Mouse (Mus musculus) cerebellum, postnatal 25 days (tissue): ENCODE measurements around the gene Galk1.
A peak's percentile ranks its signal among the peaks of the same experiment; 100 is the strongest.

Experiments
- DNase-seq, 2 experiments: peaks; one replicate each; pipeline ENCODE4 v3.0.0; 2021; ENCODE audit warnings: mixed read lengths in 2 of 2

Galk1 gene

DNA sequence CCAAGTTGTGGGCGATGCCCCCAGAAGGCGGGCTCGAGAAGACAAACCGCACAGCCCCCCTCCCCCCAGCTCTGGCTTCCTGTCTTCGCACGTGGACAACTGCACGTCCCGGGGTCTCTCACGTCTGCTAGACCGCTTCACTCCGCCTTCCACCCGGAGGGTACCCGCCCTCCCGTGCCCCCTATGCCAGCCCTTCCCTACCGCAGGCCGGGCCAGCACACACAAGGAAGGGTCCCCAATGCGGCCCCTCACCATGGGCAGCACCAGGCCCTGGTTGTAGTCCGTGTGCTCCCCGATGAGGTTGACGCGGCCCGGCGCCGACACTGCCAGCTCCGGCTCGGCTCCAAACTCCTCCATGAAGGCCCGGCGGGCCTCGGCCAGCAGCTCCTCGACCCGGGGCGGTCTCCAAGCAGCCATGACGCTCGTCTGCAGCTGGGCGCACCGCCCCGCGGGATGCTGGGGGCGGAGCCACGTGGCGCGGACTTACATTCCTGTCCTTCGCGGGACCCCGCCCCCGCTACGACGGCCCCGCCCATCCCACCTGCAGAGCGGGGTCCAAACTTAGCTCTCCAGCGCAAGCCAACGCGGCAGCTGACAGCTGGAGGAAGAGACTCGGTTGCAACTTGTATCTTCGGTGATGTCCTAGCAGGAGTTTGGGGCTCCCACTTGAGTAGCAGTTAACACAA lies at the start of gene Galk1:
Galk1 (minus strand) TSS at position 458 of the 686 bp plus-strand sequence.
- DNase-seq = peak; percentile 62 to 82

DNA sequence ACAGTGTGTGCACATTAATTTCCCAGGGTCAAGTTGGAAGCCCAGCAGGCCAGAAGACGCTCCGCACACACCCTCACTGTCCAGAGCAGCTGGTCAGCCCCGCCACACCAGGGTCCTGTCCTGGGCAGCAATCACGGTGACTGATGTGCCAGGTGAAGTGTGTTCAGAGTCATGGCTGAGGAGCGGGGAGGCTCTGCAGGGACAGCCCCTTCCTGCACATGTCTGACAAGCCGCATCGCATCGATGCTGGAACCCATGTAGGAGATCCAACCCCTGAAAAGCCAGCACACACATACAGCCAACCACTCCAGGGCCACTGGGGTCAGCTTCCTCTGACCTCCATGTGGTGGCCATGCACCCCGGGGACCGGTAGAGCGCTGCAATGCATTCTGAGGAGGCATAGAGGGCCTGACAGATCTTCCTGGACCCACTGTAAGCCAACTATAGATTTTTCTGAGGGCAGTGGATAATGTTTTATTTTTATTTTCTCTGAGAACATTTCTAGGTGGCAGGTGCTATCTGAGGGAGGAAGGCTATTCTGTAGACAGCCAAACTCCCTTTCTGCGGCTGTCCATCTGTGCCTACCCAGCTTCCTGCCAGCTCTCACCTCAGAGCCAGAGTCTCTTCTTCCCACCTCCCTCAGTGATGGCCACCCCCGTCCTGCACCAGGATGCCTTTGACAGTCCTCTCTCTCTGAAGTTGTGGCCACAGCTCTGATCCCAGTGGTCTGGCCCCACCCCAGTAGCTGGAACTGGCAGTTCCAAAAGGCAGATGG lies 49.3 kb upstream of the Galk1 start:
- DNase-seq = peak; percentile 86 to 87

DNA sequence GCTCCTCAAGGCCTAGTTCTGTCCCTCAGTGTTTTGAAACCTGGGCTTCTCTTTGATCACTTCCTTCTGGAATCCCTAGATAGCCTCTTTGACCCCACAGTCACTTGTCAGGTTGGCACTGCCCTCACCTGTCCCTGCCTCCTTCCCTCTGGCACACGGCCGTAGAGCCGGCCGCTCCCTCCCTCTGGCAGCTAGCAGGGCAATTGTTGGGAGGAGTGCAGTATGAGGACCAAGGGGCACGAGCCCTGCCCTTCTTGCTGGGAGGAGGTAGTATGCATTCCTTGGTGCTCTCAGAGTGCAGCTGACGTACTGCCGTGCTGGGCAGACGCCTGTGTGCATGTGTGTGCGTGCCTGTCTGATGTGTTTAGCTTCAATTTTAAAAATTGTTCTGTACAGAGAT lies 48.1 kb upstream of the Galk1 start:
- peak; percentile 70 to 73 for DNase-seq

DNA sequence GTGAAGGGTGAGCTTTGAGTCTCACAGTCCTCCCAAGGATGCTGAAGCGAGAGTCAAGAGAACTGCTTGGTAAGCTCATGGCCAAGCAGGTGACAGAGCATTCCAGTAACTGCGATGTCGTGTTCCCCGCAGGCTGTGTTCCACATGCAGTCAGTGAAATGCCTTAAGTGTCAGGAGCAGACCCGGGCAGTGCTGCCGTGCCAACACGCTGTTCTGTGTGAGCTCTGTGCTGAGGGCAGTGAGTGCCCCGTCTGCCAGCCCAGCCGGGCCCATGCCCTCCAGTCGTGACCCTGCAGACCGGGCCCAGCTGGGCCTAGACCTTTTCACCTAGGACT lies 47.1 kb upstream of the Galk1 start:
- DNase-seq = peak; percentile 54 to 56

DNA sequence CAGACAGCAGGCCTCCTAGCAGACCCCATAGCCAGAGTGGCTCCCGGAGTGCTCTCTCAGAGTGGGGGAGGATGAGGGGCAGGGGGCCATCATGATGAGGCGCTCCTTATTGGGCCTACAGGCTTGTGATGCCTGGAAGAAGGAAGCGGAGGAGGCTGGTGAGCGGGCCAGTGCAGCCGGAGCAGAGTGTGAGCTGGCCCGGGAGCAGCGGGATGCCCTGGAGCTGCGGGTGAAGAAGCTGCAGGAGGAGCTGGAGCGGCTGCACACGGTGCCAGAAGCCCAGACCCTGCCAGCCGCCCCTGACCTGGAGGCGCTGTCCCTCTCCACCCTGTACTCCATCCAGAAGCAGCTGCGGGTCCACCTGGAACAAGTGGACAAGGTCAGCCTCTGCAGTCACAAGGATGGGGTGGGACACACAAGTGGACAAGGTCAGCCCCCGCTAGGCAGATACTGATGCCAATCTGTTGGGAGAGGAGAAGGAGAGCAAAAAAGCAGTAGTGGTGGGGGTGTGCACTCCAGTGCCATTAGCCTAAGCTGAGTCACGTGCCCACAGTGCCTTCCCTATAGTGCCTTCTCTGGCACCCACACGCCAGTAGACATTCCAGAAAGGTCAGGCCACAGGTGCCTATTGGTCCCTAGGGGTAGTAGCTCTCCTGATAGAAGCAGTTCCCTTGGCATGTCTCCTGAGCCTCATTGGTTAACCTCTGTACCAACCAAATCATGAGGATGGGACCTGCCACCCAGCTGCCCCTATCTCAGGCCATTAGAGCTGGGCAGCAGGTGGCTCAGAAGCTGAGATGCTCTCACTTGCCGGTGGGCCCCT lies 46.6 kb upstream of the Galk1 start:
- peak; percentile 54 to 59 for DNase-seq

- DNase-seq = peak in 1 of 2 experiments; percentile 62
Observed at GRCm38 (mm10) chr11:116058022-116058614, 45.6 kb upstream of the Galk1 start.

GRCm38 (mm10) chr11:116057237-116057881 lies 44.8 kb upstream of the Galk1 start:
- no peak for DNase-seq

DNA sequence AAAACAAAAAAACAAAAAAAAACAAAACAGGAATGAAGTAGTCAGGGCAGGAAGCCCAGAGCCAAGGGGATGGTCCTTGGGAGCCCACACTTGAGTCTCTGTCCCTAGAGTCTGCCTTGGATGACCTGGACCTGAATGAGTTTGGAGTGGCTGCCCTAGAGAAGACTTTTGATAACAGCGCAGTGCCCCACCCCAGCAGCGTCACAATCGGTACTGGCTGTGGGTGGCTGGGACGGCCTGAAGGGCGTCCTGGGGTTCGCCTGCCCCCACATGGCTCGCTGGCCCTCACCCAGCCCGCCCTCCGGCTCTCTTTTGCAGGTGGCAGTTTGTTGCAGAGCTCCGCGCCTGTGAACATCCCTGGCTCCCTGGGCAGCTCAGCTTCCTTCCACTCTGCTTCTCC lies 43.4 kb upstream of the Galk1 start:
- no peak for DNase-seq

- no peak for DNase-seq
Observed at GRCm38 (mm10) chr11:116053510-116054229, 41.2 kb upstream of the Galk1 start.

DNA sequence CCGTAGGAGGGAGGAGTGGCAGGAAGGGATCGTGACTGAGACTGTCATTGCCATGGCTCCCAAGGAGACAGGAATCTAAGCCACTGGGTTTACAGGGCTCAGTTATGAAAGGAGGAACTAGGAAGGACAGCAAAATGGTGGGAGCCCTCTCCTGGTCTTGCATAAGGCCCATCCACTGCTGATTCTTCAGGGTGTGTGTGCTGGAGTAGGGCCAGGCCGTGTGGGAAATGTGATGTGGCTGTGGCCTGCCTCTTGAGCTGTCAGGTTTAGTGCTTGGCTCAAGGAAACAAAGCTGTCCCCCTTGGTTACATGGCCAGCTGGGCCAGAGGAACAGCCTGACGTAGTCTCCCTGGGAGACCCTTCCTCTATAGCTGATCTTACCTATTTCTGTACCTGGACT lies 37.7 kb upstream of the Galk1 start:
- no peak for DNase-seq

- DNase-seq = no peak
Observed at GRCm38 (mm10) chr11:116049610-116050009, 37.1 kb upstream of the Galk1 start.

- no peak for DNase-seq
Observed at GRCm38 (mm10) chr11:116045173-116045572, 32.7 kb upstream of the Galk1 start.

- no peak for DNase-seq
Observed at GRCm38 (mm10) chr11:116043286-116043685, 30.8 kb upstream of the Galk1 start.

- no peak for DNase-seq
Observed at GRCm38 (mm10) chr11:116042372-116043138, 30.0 kb upstream of the Galk1 start.

DNA sequence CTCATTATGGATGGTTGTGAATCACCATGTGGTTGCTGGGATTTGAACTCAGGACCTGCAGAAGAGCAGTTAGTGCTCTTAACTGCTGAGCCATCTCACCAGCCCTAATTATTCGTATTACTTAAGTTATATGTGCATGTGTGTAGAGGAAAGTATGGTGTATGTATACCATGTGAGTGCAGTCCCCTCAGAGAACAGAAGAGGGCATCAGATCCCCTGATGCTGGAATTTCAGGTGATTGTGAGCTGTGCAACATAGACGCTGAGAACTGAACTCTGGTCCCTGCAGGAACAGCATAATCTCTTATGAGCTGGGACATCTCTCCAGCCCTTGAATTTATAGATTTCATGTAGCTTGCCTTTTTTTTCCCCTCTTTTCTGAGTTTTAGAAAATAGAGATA lies 29.3 kb upstream of the Galk1 start:
- DNase-seq = no peak

- DNase-seq = peak; percentile 54 to 68
Observed at GRCm38 (mm10) chr11:116040593-116040992, 28.1 kb upstream of the Galk1 start.

GRCm38 (mm10) chr11:116037826-116038225 lies 25.3 kb upstream of the Galk1 start:
- no peak for DNase-seq

DNA sequence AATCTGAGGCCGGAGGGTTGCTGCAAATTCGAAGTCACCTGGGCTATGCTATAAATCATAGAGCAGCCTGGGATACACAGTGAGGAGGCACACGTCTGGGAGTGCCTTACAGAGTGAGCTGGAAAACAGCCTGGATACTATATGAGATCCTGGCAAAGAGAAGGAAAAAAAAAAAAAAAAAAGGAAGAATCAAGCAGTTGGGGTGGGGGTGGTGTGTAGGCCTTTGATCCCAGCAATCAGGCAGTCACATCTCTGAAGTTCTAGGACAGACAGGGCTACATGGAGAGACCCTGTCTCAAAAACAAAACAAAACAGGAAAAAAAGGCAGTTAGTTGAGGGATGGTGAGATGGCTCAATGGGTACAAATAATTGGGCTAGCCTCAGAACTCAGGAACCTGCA lies 24.2 kb upstream of the Galk1 start:
- no peak for DNase-seq

DNA sequence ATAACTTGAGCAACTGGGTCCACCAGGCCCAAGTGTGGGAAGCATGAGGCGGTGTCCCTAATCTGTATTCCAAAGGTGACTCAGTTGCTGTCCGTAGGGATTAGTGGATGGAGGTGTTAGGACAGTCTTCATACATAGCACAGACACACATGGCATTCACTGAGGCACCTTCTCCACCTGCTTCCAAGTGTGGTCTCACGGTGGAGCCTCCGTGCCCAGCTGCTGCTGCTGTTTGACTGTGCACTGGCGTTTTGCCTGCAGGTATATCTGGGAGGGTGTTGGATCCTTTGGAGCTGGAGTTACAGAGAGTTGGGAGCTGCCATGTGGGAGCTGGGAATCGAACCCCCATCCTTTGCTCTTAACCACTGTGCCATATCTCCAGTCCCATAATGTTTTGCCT lies 22.1 kb upstream of the Galk1 start:
- no peak for DNase-seq

- peak in 1 of 2 experiments; percentile 54 for DNase-seq
Observed at GRCm38 (mm10) chr11:116030898-116031845, 18.7 kb upstream of the Galk1 start.
